Mouse (Mus musculus): Measurements from ENCODE around the gene Hsf5. TPM values are rescaled to one million over a fixed set of nuclear protein-coding genes. Genes with fewer than 3 reads are reported as not detected.
A peak's percentile ranks its signal among the peaks of the same experiment; 100 is the strongest.

Gene Hsf5
- polyA plus RNA-seq, 1 experiment from 2014 or later, result 0.16 TPM

DNA sequence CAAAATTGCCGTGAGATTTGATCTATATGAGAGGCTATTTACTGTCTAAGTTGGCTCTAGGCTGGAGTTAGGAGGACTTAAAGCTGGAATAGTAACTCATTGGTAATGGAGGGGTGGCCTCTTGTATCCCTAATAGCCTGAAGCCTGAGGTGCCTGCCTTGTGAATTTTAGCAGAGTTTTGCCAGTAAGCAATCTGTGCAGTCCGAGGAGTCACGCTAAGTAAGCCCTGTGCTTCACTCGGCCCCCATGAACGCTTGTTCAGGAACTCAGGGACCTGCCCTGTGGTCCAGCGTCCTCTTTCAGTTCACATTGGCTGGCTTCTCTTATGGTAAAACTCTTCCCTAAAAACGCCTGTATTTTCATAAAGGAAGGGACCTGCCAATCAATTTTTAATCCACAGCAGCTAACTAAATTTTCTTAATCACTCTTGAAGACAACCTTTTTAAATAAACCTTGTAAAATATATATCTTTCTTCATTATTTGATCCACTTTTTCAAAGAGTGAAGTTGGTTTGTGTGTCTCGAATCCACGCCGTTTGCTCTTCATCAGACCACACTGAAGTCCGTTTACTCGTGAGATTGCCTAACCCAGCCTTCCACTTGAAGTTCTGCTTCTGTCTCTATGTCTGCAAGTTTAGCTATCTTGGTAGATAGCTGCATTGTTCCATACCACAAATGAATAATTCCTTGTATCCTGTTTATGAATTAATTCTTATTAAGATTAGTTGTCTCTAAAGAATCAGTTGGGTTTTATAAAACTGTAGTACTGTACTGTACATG, 49.5 kb downstream of the Hsf5 start:
- Histone ChIP-seq H3K36me3 (ENCODE audit: insufficient read depth, low read length) (no peaks in the 10 kb centered on the region), H3K9me3 (replicated peaks; ENCODE audit: low read length) (no peaks in the 10 kb centered on the region), H3K4me1 (replicated peaks; ENCODE audit: insufficient read depth, low read length) (no peaks in the 10 kb centered on the region), H3K27ac (peak overlapping the region; percentile 6; the same call in 1 of the 2 replicates), H3K4me2 (ENCODE audit: low read length) (peak overlapping the region; percentile 34), H3K9ac (ENCODE audit: low read depth, low read length) (peak overlapping the region; percentile 32; the same call in 1 of the 2 replicates), H3K27me3 (ENCODE audit: insufficient read depth, low read length) (no peaks in the 10 kb centered on the region), H3K4me3 (replicated peaks; ENCODE audit: low read depth, low read length) (peak overlapping the region; percentile 17)
- no peak for TF ChIP-seq CTCF (IDR thresholded peaks at IDR 0.05; ENCODE audit: low read depth)
- ATAC-seq (replicated peaks; ENCODE audit: low FRiP score, low read depth) (no peak), DNase-seq (ENCODE audit: low spot score) (no peak)
- 49% methylated on average over 12 of the region's 12 CpGs for WGBS

GRCm38 (mm10) chr11:87667107-87668090, 50.4 kb downstream of the Hsf5 start:
- no peak overlapping the region for H3K4me3 ChIP-seq (replicated peaks; ENCODE audit: low read depth, low read length)
- no peaks in the 10 kb centered on the region for H3K4me1 ChIP-seq (replicated peaks; ENCODE audit: insufficient read depth, low read length)
- no peaks in the 10 kb centered on the region for H3K27me3 ChIP-seq (ENCODE audit: insufficient read depth, low read length)
- DNase-seq (ENCODE audit: low spot score) (no peak), ATAC-seq (replicated peaks; ENCODE audit: low FRiP score, low read depth) (no peak)
- H3K4me2 ChIP-seq (ENCODE audit: low read length), result no peak overlapping the region
- TF ChIP-seq CTCF (IDR thresholded peaks at IDR 0.05; ENCODE audit: low read depth), result no peak
- H3K36me3 ChIP-seq (ENCODE audit: insufficient read depth, low read length), result no peaks in the 10 kb centered on the region
- no peak overlapping the region for H3K27ac ChIP-seq
- no peaks in the 10 kb centered on the region for H3K9me3 ChIP-seq (replicated peaks; ENCODE audit: low read length)
- WGBS, result 70% methylated on average over 4 of the region's 4 CpGs
- H3K9ac ChIP-seq (ENCODE audit: low read depth, low read length), result no peak overlapping the region

DNA sequence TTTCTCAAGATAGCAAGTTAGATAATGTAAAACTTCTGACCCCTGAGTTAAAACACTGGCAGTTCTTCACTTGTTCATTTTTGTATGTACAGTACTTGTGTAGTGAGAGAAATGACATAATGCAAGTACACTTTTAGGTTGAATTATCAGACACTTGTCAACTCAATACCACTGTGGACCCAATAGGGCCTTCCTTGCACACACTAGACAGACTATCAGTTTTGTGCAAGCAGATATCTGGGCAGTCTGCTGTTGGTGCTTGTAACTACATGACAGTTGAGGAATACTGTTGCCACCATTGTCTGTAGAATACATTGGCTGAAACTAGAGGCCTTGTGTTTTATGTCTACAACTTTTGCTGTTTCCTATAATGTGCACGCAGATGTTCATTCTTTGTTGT, 56.3 kb downstream of the Hsf5 start:
- H3K27me3 ChIP-seq (ENCODE audit: insufficient read depth, low read length), result no peaks in the 10 kb centered on the region
- H3K27ac ChIP-seq, result no peak overlapping the region
- no peaks in the 10 kb centered on the region for H3K4me1 ChIP-seq (replicated peaks; ENCODE audit: insufficient read depth, low read length)
- H3K4me2 ChIP-seq (ENCODE audit: low read length), result no peak overlapping the region
- no peak overlapping the region for H3K4me3 ChIP-seq (replicated peaks; ENCODE audit: low read depth, low read length)
- ATAC-seq (replicated peaks; ENCODE audit: low FRiP score, low read depth), result no peak
- no peak overlapping the region for H3K9ac ChIP-seq (ENCODE audit: low read depth, low read length)
- 94% methylated on average over 1 of the region's 1 CpGs for WGBS
- H3K9me3 ChIP-seq (replicated peaks; ENCODE audit: low read length), result no peaks in the 10 kb centered on the region
- TF ChIP-seq CTCF (IDR thresholded peaks at IDR 0.05; ENCODE audit: low read depth), result no peak
- DNase-seq (ENCODE audit: low spot score), result no peak
- H3K36me3 ChIP-seq (ENCODE audit: insufficient read depth, low read length), result no peaks in the 10 kb centered on the region

DNA sequence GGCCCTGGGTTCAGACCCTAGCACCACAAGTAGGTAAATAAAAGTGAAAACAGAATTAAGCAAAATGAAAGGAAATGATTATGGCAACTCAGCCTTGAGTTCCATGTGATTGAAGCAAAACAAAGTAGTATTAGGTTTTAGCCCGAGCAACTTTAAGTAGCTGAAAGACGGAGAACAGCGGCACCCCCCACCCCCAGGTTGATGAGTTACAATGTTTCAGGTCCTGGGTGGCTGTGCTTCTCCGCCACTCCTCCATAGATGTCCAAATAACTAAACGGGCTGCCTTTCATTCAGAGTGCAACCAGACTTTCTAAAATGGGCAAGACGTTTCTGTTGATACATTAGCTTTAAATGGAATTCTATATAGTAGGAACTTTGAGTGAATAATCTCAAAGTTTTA, 58.6 kb downstream of the Hsf5 start:
- no peaks in the 10 kb centered on the region for H3K4me1 ChIP-seq (replicated peaks; ENCODE audit: insufficient read depth, low read length)

DNA sequence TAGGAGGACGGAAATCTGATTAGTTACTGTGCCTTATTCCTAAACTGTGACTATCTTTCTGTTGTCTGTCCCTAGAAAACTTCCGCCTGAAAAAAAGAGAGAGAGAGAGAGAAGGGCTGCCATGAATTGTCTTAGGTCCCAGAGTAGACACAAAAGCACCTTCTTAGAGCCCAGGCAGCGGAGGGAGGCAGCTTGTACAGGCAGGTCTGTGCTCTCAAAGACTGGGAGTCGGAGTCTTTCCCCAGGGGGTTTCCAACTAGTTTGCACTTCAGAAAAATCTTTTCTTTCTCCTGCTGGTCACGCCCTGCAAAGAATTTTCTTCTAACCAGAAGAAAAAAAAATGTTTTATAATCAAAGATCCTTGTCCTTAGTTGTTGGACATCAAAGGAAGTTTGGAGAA, 60.8 kb downstream of the Hsf5 start:
- Histone ChIP-seq H3K4me3 (replicated peaks; ENCODE audit: low read depth, low read length) (no peak overlapping the region), H3K9ac (ENCODE audit: low read depth, low read length) (no peak overlapping the region), H3K27me3 (ENCODE audit: insufficient read depth, low read length) (no peaks in the 10 kb centered on the region), H3K4me1 (replicated peaks; ENCODE audit: insufficient read depth, low read length) (no peaks in the 10 kb centered on the region), H3K27ac (no peak overlapping the region), H3K36me3 (ENCODE audit: insufficient read depth, low read length) (no peaks in the 10 kb centered on the region), H3K9me3 (replicated peaks; ENCODE audit: low read length) (no peaks in the 10 kb centered on the region), H3K4me2 (ENCODE audit: low read length) (no peak overlapping the region)
- DNase-seq (ENCODE audit: low spot score) (no peak), ATAC-seq (replicated peaks; ENCODE audit: low FRiP score, low read depth) (no peak)
- no peak for TF ChIP-seq CTCF (IDR thresholded peaks at IDR 0.05; ENCODE audit: low read depth)
- WGBS, result 52% methylated on average over 5 of the region's 5 CpGs

More for the DNA sequence above, 58.6 kb downstream of the Hsf5 start:
- Histone ChIP-seq H3K9me3 (replicated peaks; ENCODE audit: low read length) (no peaks in the 10 kb centered on the region), H3K4me3 (replicated peaks; ENCODE audit: low read depth, low read length) (no peak overlapping the region), H3K4me2 (ENCODE audit: low read length) (no peak overlapping the region), H3K27ac (no peak overlapping the region), H3K36me3 (ENCODE audit: insufficient read depth, low read length) (no peaks in the 10 kb centered on the region), H3K9ac (ENCODE audit: low read depth, low read length) (no peak overlapping the region), H3K27me3 (ENCODE audit: insufficient read depth, low read length) (no peaks in the 10 kb centered on the region)
- WGBS, result 66% methylated on average over 6 of the region's 6 CpGs
- no peak for ATAC-seq (replicated peaks; ENCODE audit: low FRiP score, low read depth)
- no peak for DNase-seq (ENCODE audit: low spot score)
- TF ChIP-seq CTCF (IDR thresholded peaks at IDR 0.05; ENCODE audit: low read depth), result no peak

DNA sequence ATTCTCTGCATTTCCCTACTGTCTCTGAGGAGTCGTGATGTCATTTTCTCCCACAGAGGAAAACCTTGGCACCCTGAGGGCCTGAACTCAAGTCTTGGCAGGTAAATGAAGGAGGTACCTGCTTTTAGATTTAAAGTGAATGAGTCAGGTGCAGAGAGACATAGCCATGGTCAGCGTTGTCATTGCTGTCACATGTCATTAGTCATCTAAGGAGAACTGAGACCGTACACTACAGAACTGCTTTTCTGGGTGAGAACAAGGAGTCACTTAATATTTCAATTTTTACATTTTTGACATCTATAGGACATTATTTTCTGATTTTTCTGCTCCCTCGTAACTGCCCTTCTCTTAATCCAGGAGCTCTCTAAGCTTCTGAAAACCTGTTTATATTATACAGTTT, 61.6 kb downstream of the Hsf5 start:
- ATAC-seq (replicated peaks; ENCODE audit: low FRiP score, low read depth) (no peak), DNase-seq (ENCODE audit: low spot score) (no peak)
- H3K4me2 ChIP-seq (ENCODE audit: low read length), result no peak overlapping the region
- no peaks in the 10 kb centered on the region for H3K9me3 ChIP-seq (replicated peaks; ENCODE audit: low read length)
- no peaks in the 10 kb centered on the region for H3K4me1 ChIP-seq (replicated peaks; ENCODE audit: insufficient read depth, low read length)
- no peak overlapping the region for H3K27ac ChIP-seq
- no peaks in the 10 kb centered on the region for H3K27me3 ChIP-seq (ENCODE audit: insufficient read depth, low read length)
- H3K4me3 ChIP-seq (replicated peaks; ENCODE audit: low read depth, low read length), result no peak overlapping the region
- H3K9ac ChIP-seq (ENCODE audit: low read depth, low read length), result no peak overlapping the region
- 77% methylated on average over 4 of the region's 4 CpGs for WGBS
- H3K36me3 ChIP-seq (ENCODE audit: insufficient read depth, low read length), result no peaks in the 10 kb centered on the region
- TF ChIP-seq CTCF (IDR thresholded peaks at IDR 0.05; ENCODE audit: low read depth), result no peak
